Mouse (Mus musculus): ENCODE data around the gene Col4a3.
A peak's percentile ranks its signal among the peaks of the same experiment; 100 is the strongest.

Gene Col4a3

GRCm38 (mm10) chr1:82586713-82587399, at the start of gene Col4a3, which contains the start of gene Col4a4:
Gene Col4a3 (plus strand): TSS chr1:82586921.
Gene Col4a4 (minus strand): TSS chr1:82586849.
- DNase-seq (ENCODE audit: low read depth, low spot score), result peak; percentile 28

- no peak for DNase-seq (ENCODE audit: low read depth, low spot score)
Observed at GRCm38 (mm10) chr1:82537848-82538247, 48.9 kb upstream of the Col4a3 start.

- DNase-seq (ENCODE audit: low read depth, low spot score), result no peak
Observed at GRCm38 (mm10) chr1:82540056-82540455, 46.7 kb upstream of the Col4a3 start.

- no peak for DNase-seq (ENCODE audit: low read depth, low spot score)
Observed at GRCm38 (mm10) chr1:82543934-82544333, 42.8 kb upstream of the Col4a3 start.

DNA sequence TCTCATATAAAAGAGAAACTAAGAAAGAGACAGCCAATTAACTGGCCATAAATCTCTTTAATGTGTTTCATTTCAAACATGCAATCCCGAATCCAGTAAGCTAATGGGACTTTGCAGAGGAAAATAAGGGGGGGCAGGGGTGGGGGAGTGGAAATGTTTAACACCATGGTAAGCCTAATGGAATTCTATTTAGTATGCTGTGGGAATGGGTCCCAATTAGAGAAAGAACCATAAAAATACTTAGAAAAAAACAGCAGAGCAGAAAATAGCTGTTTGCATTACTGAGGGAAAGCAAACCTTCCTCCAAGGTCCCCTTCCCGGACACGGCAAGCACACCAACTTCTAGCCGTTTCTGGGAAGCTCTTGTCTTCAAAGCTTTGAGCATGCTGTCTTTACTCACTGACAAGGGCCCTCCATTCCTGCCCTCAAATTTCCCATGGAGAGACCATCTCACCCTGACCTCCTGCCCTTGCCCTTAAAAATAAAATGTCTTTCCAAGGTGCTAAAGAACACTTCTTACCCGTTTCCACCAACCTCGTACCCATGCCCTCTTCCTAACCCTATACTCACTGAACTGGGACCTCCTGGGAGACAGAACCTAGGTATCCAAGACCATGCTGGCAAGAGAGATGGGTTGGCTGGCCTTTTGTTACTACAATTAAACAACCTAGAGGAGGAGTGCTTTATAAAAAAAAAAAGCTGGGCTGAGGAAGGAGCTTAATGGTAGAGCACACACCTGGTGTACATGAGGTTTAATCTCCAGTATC, 42.1 kb upstream of the Col4a3 start:
- no peak for DNase-seq (ENCODE audit: low read depth, low spot score)

- DNase-seq (ENCODE audit: low read depth, low spot score), result no peak
Observed at GRCm38 (mm10) chr1:82545199-82545960, 41.3 kb upstream of the Col4a3 start.

GRCm38 (mm10) chr1:82554443-82554850, 32.3 kb upstream of the Col4a3 start:
- peak; percentile 56 for DNase-seq (ENCODE audit: low read depth, low spot score)

GRCm38 (mm10) chr1:82554889-82555288, 31.8 kb upstream of the Col4a3 start:
- DNase-seq (ENCODE audit: low read depth, low spot score), result no peak

GRCm38 (mm10) chr1:82560223-82560622, 26.5 kb upstream of the Col4a3 start:
- no peak for DNase-seq (ENCODE audit: low read depth, low spot score)

DNA sequence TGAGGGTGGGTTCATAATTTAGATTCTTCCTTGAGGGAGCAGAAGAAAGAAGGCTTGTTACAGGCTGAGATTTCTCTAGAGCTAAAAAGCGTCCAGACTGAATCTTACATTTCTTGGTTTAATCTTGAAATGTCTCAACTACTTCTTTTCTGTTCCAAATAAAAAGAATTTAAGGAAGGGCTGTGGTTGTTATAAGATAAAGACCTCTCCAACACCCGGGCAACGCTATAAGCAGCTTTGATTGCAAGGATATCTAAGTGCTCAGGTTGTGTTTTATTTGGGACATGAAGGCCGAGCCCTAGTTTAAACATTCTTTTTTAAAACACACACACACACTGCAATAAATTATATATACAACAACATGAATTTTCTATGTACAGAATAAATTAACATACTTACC, 17.3 kb upstream of the Col4a3 start:
- DNase-seq (ENCODE audit: low read depth, low spot score), result no peak

DNA sequence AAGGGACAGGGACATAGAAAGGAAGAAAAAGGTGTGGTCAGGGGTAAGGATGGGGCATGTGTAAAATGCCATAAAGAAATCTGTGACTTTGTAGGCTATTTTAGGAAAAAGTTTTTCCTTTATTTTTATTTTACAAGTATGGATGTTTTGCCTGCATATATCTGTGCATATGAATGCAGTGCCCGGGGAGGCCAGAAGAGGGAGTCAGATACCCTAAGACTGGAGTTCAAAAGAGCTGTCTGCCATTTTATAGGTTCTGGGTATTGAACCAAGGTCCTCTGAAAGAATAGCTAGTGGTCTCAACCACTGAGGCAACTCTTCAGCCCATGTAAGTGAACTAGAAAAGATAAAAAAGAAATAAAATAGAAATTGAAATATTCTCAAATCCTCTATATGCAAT, 15.0 kb upstream of the Col4a3 start:
- peak; percentile 10 for DNase-seq (ENCODE audit: low read depth, low spot score)

GRCm38 (mm10) chr1:82575681-82576080, 11.0 kb upstream of the Col4a3 start:
- DNase-seq (ENCODE audit: low read depth, low spot score), result no peak

DNA sequence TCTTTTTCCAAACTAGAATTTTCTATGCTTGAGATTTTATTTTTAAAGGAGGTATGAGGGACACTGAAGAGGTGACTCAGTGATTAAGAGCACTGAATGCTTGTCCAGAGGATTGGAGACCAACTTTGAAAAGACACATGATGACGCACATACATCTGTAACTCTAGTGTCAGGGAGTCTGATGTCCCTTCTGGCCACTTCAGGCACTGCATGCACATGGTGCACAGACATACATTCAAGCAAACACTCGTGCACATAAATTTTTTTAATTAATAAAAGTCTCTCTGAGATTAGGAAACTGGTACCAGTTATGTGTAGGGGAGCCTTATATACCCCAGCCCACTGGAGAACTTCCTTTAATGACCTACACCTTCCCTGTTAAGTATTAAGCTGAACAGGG, 10.5 kb upstream of the Col4a3 start:
- no peak for DNase-seq (ENCODE audit: low read depth, low spot score)

- DNase-seq (ENCODE audit: low read depth, low spot score), result no peak
Observed at GRCm38 (mm10) chr1:82577339-82577738, 9.4 kb upstream of the Col4a3 start.

DNA sequence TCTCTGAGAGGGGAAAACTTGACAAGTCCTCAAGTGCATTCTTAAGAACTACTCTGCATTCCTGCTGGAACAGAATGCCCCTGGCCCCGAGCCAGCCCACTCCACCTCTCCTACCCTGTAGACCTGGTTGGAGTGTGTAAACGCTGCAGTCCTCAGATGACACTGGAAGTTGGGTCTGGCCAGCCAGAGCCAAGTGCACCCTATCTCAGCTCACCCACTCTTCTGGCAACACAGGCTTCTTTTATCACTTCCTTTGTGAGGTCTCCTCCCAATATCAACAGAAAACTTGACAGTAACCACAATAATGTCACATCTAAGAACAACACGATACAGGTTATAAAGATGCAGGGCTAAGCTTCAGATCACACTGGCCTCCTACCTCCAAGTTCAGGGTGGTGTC, 8.8 kb upstream of the Col4a3 start:
- DNase-seq (ENCODE audit: low read depth, low spot score), result no peak

- DNase-seq (ENCODE audit: low read depth, low spot score), result no peak
Observed at GRCm38 (mm10) chr1:82578320-82578719, 8.4 kb upstream of the Col4a3 start.

GRCm38 (mm10) chr1:82585981-82586380, 740 bp upstream of the Col4a3 start:
- no peak for DNase-seq (ENCODE audit: low read depth, low spot score)

DNA sequence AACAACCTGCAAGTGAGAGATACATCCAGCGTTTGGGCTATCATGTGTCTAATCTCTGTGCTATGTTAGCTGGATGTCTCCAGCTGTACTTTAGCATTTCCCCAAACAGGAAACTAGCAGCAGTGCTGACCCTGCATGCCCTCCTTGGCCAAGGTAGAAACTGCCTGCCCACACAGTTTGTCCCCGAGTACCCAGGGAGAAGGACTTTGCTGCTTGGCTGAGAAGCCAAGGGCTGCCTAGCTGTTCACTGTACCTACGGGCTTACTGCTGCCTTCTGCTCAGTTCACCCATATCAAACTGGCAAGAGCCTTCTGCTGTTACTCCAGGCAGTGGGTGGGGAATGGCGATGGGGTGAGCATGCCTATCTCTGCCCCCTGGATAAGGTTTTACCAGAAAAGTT, 3.5 kb downstream of the Col4a3 start:
- DNase-seq (ENCODE audit: low read depth, low spot score), result no peak

DNA sequence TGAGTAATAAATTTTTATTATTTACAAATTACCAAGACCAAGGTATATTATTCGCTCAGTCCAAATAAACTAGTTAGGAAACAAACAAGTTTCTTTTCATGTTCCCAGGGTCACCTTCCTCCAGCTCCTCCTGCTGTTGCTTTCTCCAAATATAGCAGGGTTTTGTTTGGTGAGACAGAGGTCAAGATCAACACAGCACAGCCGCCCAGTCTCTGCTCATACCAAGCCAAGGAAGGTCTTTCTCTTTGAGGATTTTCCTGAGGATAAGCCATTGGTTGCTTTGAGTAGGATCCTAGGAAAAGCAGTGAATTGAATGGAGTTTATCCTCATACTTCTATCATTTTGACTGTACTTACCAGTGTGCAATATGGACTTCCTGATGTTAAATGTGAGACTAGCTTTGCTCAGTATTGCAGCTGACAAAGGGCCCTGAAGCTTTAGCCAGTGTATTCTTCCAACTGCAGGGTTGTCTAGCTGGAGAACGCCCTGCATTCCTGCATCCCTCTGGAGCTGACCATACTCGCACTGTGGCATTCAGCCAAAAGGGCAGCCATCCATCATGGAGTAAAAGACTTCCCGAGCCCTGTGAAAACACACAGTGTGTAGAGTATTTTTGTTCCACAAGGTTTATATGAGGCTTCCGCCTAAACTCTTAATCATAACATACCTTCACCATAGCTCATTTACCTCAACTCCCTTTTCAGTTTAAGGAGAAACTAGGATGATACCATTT, 10.3 kb downstream of the Col4a3 start:
- no peak for DNase-seq (ENCODE audit: low read depth, low spot score)

GRCm38 (mm10) chr1:82603198-82603950, 16.7 kb downstream of the Col4a3 start:
- DNase-seq (ENCODE audit: low read depth, low spot score), result no peak

DNA sequence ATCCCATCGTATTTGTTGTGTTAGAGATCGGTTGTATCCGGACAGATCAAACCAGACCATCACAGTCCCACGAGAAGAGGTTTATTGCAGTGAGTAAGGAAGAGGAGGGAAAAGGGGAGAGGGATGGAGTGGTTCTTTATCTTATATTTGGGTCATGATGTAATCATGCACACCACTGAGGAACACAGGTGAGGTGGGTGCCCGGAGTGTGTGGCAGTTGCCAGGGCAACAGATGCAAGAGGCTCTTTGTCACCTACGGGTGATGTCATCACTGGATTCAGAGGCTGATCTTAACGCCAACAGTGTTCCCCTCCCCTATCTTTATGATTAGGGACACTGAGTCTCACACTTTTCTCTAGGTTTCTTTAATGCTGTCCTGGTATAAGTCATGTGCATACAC, 18.6 kb downstream of the Col4a3 start:
- no peak for DNase-seq (ENCODE audit: low read depth, low spot score)
